Mouse (Mus musculus) layer of hippocampus, adult 8-10 months (tissue): ENCODE results near the gene Nr2f6. TPM values are rescaled to one million over a fixed set of nuclear protein-coding genes. Genes with fewer than 3 reads are reported as not detected.
A peak's percentile ranks its signal among the peaks of the same experiment; 100 is the strongest.

Experiments
- DNase-seq, 2 experiments: peaks; one replicate each; pipeline ENCODE4 v3.0.0; 2022; ENCODE audit warnings: low spot score in 2 of 2
- total RNA-seq, 4 experiments: library from RNA; stranded (reverse); gene quantifications; 2 replicates each; pipeline ENCODE4 v1.2.4; 2022

Gene Nr2f6
- 10 to 100 TPM; 38.7 to 46.1 (median 41.2) TPM for total RNA-seq

DNA sequence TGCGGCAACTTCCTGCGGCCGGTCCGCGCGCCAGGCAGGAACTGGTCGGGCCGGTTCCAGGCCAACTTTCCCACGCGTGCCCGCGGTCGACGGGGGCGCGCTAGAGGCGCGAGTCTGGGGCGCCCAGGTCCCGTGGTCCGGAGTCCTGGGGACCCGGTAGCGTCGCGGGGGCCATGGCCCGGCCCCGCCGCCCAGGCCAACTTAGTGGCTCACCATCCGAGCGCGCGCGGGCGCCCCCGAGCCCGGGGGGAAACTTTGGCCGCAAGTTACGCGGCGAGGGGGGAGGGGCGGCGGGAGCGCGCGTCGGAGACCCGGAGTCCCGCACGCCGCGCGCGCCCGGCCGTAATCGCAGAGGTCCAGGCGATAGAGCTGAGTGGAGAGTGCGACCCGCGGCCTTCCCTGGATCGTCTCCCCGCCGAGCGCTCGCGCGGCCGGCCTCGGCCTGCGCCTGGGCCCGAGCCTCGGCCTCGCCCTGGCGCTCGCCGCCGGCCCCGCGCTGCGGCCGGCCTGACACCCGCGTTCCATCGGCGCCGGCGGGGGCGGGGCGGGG is at the start of gene Nr2f6:
Gene Nr2f6, minus strand, starts transcription at position 540 of the 550 bp plus-strand sequence.
- DNase-seq, result no peak

DNA sequence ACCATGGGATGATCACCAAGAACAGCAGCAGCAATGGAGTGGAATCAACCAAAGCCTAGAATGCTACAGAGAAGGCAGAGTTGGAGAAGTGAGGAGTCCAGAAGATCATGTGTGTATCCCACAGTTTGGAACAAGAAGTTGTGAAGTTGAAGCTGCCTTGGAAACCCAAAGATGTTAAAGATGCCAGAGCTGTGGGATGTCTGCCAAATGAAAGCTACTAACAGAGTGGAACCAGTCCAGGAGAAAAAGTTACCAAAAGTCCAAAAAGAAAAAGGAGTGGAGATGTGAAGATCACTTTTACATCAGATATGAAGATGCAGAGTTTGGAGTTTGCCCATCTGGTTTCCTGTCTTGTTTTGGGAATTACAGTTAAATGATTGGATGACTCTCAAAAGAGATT is 40.4 kb upstream of the Nr2f6 start:
- no peak for DNase-seq

DNA sequence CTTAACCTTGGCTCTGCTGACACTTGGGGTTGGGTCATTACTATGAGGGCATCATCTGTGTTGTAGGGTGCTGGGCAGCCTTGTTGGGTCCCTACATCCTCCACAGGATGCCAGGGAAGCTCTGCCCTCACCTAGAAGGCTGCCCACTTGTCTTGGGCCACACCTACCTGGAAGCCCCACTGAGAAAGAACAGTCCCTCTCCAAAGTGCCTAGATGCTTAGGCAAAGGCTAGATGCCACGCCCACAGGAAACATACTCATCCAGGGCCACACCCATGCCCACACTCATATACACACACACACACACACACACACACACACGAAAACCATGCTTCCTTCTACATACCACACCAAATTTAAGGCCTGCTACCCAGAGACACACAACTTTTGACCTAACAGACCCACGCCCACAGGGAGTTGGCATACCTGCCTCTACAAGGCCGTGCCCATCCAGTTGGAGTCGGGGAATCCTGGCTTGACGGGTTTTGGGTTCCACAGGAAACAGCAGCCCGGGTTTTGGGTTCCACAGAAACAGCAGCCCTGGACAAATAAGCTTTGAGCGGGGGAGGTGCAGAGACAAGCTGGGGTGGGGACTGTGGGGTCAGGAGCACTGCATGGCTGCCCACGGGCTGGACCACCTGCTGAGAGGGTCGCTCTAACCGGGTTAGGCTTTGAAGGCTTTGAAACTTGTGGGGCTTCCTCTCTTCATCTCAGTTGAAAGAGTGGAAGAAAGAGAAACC is 29.9 kb upstream of the Nr2f6 start:
- DNase-seq, result no peak

DNA sequence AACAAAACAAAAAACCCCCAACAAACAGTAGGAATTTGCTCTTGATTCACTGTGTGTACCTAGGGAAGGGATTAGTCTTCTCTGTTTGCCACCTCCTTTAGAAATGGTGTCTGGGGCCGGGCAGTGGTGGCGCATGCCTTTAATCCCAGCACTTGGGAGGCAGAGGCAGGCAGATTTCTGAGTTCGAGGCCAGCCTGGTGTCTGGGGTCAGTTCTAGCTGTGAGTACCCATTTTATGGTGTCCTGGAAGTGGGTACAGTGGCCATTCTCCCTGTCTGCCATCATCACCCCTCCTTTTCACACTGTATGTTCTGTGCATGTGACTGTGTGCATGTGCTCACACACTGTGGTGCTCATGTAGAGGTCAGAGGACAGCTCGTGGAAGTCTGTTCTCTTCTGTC is 26.5 kb upstream of the Nr2f6 start:
- no peak for DNase-seq

DNA sequence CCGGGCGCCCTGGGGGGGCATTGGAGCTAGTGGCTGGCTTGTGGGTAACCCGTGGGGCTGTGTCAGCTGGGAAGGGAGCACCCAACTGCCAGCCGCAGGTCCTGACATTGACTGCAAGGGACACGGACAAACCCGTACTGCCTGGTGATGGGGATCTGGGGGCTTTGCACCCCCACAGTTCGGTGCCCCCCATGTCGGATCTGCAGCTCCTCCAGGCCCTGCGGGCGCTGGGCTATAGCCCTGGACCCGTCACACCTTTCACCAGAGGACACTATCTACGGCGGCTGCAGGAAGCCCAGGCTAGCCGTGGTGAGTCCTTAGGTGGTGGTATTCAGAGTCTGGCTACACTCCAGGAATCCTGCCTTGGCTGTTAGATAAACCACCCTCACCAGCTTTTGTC is 25.7 kb upstream of the Nr2f6 start:
- DNase-seq, result no peak

DNA sequence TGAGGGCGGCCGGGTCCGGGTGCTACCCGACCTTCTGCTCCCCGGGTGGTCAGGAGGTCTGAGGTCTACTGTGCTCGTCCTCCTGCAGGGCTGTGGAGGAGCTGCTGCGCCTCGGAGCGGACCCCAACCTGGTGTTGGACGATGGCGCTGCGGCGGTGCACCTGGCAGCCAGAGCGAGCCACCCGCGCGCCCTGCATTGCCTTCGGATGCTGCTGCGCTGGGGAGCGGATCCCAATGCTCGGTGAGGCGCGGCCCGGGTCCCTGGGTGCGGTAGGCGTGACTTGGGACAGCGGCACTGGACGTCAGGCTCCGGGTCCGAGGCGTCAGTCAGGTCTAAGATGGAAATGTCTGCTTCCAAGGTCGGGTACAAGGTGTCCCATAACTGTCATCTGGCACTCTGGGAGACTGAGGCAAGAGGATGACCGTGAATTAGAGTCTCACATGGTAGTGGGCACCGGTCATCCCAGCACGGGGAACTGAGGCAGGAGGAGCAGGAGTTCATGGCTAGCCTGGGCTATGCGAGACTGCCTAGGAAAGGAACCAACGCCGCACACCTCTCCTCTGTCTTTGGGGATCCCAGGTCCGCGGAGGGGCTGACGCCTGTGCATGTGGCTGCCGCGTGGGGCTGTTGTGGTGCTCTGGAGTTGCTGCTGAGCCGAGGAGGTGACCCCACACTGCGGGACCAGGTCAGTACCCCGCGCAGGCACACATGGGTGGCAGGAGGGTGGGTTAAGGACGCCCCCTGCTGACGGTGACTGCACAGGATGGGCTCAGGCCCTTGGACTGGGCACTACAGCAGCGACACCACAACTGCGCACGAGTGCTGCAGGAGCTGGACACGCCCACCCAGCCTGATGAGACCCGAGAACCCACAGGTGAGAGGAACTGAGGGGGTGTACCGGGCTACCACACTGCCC is 24.6 kb upstream of the Nr2f6 start:
- peak in 1 of 2 experiments; percentile 21 for DNase-seq

DNA sequence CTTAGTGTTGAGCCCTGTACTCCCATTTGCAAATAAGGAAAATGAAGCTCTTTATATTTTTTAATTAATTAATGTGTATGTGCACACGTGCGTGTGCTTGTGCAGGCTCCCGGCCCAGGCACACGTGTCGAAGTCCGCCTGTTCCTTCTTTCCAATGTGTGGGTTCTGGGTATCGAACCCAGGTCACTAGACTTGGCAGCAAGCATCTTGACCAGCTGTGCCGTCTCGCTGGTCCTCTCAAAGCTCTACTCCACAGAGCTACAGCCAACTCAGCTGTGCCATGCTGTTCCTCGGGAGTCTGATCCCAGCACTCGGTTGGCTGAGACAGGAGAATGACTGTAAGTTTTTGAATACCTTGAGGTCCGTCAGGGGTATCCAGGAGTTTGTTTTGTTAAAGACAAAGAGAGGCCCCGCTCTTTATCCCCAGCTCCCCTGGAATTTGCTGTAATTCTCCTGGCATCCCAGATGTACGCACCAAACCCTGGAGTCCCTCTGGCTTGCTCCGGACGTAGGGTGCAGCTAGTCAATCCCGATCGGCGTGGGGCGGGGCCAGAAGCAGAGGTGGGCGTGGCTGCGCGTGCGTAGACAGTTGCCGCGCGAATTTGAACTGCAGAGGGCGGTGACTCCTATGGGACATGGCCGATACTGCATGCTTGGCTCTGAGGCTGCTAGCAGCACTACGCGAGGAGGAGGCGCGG is 23.8 kb upstream of the Nr2f6 start, which contains the start of gene Ankle1:
Gene Ankle1, plus strand, starts transcription at position 610 of the 698 bp plus-strand sequence.
- DNase-seq, result peak; percentile 90 to 94

DNA sequence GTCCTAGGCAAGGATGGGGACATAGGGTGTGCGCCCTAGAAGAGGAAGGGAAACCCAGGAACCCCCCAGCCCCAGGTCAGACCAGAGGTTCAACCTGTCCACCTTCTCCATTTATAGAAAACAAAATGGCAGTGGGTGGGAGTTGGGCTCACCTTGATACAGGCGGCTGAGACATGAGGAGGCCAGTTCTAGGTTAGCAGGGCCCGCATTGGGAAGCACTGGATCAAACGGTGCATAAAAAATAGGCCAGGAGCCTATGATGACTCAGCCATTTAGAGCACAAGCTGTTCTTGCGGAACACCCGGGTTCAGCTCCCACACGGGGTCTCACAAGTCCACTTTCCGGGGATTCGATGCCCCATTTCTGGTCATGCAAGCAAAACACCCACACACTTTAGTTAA is 23.2 kb upstream of the Nr2f6 start:
- peak in 1 of 2 experiments; percentile 10 for DNase-seq

DNA sequence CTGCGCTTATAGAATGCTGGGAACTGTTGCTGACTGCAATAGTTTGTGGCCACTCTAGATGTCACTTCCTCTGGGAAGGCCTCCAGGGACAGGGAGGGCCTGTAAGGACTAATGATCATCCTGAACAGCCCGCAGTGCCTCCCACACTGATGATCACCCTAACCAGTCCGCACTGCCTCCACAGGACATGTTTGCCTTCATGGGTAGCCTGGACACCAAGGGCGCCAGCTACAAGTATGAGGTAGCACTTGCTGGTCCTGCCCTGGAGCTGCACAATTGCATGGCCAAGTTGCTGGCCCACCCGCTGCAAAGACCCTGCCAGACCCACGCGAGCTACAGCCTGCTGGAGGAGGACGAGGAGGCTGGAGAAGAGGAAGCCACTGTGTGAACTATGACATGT is 22.3 kb upstream of the Nr2f6 start:
- DNase-seq, result no peak

DNA sequence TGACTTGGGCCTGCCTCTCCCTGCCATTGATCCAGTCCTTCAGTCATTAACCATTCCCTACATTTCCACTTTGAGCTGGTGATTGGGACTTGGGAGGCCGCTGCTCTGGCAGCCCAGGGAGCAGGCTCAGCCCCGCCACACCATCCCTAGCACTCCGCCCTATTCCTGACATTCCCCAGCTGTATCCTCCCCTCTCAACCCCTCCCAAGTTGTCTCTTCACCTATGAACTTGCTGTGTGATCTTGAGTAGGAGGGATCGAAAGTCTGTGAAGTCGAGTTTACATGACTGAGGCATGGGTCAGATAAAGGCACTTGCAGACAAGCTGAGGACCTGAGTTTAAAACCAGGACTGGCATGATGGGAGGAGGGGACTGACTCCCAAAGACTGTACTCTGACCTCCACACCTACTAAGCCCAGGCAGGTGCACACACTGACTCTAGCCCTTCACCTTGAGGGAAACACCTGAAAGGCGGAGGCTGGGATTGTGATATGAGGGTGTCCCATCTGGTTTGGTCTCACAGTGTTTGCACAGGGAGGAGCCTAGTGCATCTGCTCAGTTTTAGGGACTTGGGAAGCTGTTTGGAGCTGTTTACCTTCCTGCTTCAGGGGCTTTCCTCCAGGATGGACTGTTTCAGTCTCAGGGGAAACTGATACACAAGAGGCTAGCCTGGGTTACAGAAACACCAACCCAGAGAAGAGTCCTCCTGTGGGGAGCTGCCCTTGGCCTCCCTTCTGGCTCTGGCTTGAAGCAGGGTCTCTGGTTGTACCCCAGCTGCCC is 21.5 kb upstream of the Nr2f6 start:
- DNase-seq, result no peak

DNA sequence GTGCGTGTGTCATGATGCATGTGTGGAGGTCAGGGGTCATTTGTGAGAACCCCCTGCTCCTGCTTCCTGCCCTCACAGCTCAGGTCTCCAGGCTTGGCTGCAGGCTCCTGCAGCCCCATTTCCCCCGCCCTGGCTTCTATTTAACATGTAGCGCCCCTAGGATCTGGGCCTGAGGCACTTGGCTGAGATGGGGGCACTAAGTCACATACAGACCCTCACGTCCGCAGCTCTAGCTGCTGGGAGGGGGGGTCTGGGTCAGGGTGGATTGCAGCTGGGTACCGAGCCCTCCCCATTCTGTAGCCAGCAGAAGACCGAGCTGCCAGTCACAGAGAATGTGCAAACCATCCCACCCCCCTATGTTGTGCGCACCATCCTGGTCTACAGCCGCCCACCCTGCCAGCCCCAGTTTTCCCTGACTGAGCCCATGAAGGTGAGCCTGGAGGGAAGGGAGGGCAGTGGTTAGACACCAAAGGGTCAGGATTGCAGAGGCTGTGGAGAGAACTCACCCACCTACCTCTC is 20.7 kb upstream of the Nr2f6 start:
- DNase-seq, result no peak

DNA sequence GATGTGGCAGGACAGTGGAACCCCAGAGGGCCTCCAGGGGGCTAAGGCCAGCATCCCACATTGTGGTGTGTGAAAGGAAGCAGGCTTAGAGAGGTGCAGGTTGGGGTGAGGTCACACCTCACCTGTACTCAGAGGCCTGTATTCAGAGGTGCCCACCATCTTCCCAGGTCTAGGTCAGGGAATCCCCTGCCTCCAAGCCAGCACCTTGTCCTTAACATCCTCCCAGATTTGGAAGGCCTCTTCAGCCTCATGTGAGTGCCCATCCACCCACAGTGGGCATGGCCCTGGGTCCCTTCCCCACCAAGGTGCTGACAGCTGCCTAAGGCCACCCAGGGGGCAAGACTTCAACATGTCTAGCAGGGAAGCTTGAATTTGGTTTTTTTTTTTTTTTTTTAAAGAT is 19.7 kb upstream of the Nr2f6 start:
- DNase-seq, result peak in 1 of 2 experiments; percentile 9

DNA sequence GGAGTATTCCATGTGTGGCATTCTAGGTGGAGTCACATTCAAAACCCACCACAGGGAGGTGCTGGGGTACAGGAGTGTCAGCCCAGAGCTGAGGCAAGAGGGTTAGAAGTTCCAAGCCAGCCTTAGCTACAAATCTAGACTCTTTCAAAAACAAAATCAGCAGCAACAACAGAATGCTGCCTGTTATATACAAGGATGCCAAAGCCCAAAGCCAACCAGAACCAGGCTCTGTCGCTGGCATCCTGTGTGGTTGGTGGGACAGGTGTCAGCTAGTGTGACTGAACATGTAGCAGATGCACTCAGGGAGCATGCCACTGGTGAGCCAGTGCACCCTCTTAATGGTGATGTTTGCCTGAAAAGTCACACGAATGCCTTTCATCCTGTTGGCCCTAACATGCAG is 19.1 kb upstream of the Nr2f6 start:
- DNase-seq, result peak in 1 of 2 experiments; percentile 3

DNA sequence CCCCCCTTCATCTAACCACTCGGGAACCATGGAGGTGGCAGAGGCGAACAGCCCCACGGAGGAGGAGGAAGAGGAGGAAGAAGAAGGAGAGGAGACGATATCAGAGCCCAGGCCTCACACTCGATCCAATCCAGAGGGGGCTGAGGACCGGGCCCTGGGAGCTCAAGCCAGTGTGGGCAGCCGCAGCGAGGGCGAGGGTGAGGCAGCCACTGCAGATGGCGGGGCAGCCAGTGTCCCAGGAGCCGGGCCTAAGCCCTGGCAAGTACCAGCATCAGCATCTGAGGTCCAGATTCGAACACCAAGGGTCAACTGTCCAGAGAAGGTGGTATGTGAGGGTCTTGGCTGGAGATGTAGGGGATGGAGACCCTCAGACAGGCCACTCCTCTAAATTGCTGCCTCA is 15.9 kb upstream of the Nr2f6 start:
- peak in 1 of 2 experiments; percentile 15 for DNase-seq

DNA sequence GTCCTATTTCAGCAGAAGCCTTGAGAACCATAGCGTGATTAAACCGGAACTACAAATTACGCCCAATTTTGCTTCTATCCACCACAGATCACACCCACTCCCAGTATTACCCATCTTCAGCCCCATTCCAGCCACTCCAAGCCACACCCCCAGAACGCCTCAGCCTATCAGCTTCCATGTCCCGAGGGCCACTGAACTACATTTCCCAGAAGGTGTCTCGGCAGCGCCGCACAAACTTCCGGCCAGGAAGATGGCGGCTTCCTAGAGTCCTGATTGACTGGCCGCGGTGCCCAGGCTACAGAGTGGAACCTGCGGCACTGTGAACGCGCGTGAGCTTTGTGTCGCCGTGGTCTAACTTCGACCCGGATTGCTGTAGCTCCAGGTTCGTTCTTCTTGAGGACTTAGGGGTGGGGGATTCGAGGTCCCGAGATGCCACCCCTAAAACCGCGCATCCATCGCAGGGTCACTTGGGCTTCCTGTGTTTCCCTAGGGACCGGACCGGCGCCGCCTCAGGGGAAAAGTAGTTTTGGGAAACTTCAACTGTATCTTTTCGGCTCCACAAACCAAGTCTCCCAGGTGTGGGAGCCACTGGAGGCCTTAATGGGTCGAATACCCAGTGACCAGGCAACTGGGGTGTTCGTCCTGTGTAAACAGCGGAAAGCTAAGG is 15.0 kb upstream of the Nr2f6 start, which contains the start of gene Babam1:
Gene Babam1, plus strand, starts transcription at position 223 of the 667 bp plus-strand sequence.
- DNase-seq, result peak; percentile 94 to 96

DNA sequence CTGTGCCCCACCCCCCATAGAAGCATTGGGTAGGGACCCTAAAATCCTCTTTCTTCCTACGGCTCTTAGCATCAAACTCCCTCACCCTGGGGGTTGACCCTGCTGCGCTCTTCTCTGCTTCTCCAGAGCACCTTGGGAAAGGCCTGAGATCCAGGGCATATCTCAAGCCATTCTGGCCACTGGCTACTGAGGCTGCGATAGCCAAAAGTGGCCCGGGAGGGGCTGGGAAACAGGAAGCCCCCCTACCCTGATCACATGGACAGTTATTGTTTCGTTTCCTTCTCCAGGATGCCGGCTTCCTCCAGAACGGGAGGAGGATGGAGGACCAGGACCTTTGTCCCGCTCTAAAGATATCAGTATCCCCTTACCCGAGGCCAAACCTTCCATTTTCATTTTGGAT is 13.9 kb upstream of the Nr2f6 start, which contains the start of gene Ushbp1:
Gene Ushbp1, minus strand, starts transcription at position 174 of the 400 bp plus-strand sequence.
- peak in 1 of 2 experiments; percentile 11 for DNase-seq

DNA sequence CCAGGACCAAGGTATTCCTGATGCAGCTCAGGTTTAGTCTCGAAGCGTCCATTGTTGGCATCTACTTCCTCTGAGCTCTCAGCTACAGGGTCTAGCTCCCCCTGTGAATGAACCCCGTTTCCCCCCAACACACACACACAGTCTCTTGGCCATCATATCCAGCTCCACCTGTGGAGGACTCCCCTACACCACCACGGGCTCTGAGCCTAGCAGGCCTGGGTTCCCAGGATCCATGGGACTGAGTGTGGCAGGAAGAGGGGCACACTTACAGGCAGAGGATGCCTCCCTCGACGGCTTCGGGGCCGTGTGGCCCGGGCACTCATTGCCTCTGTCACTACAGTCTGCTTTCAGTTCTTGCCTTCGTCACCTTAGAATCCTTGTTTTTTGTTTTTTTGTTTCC is 13.3 kb upstream of the Nr2f6 start:
- no peak for DNase-seq

DNA sequence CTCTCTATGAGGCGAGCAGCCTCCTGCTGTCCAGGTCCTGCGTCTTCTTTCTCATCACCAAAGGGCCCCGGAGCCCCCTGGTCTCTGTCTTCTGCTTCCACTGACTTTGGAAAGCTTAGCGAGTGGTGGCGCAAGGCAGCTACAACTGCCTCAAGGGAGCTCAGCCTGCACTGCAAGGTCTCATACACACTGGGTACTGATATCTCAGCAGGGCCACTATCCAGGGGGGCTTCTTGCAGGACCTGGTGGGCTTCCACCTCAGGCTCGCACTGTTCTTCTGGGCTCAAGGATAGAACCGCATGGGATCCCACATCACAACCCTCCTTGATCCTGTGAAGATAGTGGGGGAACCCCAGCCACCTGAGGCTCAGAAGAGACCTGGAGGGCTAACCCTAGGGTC is 12.7 kb upstream of the Nr2f6 start:
- peak in 1 of 2 experiments; percentile 8 for DNase-seq

DNA sequence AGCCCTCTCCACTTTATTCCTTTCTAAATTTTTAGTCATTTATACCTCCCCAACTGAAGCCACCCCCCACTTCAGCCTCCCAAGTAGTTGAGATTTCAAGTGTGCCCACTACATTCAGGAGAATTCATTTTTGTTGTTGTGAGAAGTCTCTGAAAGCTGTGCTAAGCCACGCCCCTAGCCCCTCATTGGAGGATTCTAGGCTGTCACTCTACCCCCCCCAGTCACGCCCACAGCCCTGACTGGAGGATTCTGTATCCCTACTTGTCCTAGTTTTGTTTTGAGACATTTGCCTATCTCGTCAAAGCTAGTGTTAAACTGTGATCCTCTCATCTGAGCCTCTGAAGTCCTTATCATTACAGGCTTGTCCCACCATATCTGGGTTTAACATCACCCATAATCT is 11.1 kb upstream of the Nr2f6 start:
- DNase-seq, result no peak

DNA sequence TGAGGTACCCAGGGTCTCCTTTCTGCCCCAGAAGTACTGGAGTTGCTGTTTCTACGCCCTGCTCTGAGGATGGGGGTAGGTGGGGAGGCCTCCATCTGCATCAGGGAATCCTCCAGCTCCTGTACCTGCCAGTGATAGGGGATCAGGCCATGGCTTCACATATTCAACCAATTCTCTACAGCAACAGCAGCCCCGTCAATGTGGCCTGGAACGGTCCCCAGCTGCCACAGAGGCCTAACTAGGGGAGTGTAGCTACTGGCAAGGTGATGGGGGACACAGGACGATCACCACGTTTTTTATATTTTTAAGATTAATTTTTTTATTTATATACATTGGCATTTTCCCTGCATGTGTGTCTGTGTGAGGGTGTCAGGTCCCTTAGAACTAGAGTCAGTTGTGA is 10.6 kb upstream of the Nr2f6 start:
- no peak for DNase-seq
